Mouse (Mus musculus): ENCODE results near the gene Arl8a.
"Not testable (repeated sequence)": the region's sequence is repeated elsewhere in the genome, so short reads cannot be mapped to it uniquely, and the experiment has no call there.

Gene Arl8a

DNA sequence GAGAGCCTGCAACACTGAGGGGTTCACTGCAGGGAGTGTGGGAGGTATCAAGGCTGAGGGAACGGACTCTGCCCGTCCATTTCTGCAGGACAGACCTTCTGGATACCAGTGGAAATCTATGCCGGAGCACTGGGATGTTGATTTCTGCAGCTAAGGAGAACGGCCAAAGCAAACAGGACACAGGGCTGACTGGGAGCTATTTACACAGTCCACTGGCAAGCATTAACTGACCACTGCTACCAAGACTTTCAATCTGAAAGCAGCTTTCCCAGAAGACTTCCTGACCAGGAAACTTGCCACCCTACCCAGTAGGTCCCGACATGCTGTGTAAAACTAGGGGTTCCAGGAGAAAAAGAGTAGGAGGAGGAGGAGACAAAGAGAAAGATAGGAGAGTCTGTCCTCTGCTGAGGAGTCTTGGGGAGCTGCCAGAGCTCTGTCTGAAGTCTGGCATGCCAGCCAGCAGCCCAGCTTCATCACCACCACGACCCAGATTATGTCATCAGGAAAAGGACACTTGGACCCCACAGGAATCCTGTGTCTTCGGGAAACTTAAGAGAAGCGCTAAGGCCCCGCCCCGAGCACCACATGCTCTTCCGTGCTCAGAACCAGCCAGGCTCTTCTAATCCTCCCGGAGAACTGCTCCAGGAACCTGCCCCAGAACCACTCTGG lies 23.1 kb downstream of the Arl8a start:
- DNase-seq (ENCODE audit: low spot score) = no peak

- DNase-seq (ENCODE audit: low spot score) = no peak
Measured at GRCm38 (mm10) chr1:135170299-135170698, 23.7 kb downstream of the Arl8a start.

DNA sequence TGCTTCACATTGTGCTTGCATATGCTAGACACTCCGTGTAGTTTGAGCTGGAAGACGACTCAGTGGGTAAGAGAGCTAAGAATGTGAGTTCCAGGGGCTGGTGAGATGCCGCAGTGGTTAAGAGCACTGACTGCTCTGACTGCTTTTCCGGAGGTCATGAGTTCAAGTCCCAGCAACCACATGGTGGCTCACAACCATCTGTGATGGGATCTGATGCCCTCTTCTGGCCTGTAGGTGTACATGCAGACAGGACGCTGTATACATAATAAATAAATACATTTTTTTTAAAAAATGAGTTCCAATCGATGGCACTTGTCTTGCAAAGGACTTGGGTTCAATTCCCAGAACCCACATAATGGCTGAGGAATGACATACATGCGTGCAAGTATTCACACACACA lies 24.6 kb downstream of the Arl8a start:
- no peak for DNase-seq (ENCODE audit: low spot score)

DNA sequence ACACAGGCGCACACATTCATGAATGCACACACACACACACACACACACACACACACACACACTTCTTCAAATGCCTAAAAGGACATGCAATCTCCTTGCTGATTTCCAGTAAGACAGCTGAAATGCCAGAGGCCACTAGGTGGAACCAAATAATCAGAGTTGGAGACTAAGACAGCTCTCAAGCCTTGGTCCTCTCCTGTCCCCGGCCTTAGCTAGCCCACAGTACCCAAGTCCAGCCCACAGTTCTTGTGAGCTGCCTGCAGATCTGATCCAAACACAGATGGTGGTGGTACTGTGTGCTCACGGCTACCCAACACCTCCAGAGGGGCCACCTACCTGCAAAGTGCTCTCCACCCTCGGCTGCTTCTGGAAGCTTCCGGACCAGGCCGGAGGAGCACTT lies 25.4 kb downstream of the Arl8a start:
- peak; percentile 81 for DNase-seq (ENCODE audit: low spot score)

GRCm38 (mm10) chr1:135173311-135173710 lies 26.7 kb downstream of the Arl8a start:
- DNase-seq (ENCODE audit: low spot score) = no peak

DNA sequence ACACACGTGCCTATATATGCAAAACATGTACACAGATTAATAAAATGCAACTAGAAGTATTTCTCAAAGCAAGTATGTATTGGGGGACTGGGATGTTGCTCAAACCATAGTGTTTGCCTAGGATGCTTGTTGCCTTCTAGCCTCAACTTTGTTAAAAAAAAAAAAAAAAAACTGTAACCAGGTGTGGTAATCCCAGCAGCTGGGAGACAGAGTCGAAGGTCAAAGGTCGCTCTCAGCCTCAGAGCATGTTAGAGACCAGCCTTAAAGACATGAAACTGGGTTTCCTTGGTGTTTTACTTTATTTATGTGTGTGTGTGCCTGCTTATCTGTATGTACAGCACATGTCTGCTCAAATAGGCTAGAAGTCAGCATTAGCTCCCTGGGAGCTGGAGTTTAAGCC lies 28.6 kb downstream of the Arl8a start:
- DNase-seq (ENCODE audit: low spot score) = no peak

GRCm38 (mm10) chr1:135177724-135178123 lies 31.1 kb downstream of the Arl8a start:
- no peak for DNase-seq (ENCODE audit: low spot score)

DNA sequence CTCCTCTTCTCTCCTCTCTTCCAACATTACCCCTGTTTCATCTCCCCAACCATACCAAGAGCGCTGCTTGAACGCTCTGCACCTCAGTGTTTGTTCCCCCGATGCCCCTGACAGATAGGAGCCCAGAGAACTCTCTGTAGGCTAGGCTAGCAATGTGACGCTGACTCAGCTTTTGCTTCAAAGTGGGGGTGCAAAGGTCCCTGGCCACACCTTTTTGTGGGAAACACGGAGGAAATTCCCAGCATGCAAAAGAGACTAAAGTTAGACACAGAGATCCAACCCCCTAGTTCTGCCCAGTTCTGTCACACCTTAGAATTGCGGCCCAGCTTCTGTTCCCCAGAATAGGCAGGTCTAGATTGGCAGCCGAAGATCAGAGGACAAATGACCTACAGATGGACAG lies 32.2 kb downstream of the Arl8a start:
- no peak for DNase-seq (ENCODE audit: low spot score)

DNA sequence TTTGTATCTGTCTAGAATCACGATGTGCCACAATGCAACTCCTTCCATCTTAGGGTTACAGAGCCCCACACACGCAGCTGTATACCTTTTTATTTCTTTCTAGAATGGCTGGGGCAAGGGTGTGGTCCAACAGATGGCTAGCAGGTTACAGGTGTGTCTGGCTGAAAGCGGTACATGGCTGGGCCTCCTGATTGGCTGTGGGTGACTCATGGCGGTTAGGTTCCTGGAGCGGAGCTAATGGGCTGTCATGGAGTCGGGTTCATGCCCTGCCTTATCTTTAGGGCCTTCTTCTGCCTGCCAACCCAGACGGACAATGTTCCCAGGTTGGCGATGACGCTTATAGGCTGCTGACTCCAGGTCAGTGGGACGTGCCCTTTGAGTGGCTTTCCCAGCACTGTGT lies 34.2 kb downstream of the Arl8a start:
- DNase-seq (ENCODE audit: low spot score) = no peak

DNA sequence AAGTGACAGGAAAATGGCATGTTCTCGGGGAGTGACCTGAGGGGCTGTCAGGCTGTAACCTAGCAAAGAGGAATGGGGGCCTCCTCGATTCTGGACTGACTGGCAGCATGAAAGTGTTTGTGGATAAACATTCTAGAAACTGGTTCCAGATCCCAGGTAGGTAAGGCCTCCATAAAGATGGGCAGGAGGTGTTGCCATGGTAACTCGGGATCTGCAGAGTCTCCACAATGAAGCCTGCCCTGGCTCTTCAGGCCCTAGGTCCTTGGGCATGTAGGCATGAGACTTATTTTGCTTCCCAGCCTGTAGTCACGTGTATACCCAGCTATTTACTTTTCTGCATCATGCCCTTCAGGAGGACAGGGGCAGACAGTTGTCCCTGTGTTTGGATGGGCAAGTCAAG lies 34.7 kb downstream of the Arl8a start:
- no peak for DNase-seq (ENCODE audit: low spot score)

GRCm38 (mm10) chr1:135181880-135182623 lies 35.4 kb downstream of the Arl8a start:
- DNase-seq (ENCODE audit: low spot score) = no peak

DNA sequence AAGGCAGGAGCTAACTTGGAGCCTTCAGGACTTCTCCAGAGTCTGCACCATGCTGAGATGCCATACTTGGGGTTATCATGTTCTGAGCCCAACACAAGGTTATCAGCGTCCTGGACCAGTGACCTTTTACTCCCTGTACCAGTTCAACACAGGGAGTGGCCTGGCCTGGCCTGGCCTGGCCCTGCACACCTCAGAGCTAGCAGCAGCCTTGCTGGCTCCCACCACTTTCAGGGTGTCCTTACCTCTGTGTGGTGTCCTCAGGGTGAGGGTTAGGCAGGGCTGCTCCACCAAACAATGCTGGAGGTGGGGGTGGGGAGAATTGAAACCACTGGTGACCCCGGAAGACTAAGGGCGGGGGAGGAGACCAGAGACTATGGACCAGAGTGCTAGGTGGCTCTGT lies 36.4 kb downstream of the Arl8a start:
- no peak for DNase-seq (ENCODE audit: low spot score)

- DNase-seq (ENCODE audit: low spot score) = peak; percentile 43
Measured at GRCm38 (mm10) chr1:135183448-135183847, 36.8 kb downstream of the Arl8a start.

- no peak for DNase-seq (ENCODE audit: low spot score)
Measured at GRCm38 (mm10) chr1:135183941-135184570, 37.4 kb downstream of the Arl8a start.

DNA sequence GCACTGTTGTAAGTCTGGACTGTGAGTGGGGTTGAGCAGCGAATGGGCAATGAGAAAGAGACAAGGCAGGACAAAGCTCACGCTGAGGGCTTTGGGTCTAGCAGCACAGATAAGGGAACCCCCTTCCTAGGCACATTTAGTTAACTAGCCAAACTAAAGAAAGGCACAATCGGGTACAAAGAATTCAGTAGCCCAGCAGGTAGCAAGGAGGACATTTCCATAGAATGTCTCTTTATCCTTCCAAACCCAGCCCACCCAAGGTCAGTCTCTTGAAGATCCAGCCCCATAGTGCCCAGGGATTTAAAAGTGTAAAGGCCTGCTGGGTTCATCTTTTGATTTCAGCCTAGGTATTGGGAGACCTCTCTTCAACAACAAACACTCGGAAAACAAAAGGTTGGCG lies 39.3 kb downstream of the Arl8a start:
- no peak for DNase-seq (ENCODE audit: low spot score)

DNA sequence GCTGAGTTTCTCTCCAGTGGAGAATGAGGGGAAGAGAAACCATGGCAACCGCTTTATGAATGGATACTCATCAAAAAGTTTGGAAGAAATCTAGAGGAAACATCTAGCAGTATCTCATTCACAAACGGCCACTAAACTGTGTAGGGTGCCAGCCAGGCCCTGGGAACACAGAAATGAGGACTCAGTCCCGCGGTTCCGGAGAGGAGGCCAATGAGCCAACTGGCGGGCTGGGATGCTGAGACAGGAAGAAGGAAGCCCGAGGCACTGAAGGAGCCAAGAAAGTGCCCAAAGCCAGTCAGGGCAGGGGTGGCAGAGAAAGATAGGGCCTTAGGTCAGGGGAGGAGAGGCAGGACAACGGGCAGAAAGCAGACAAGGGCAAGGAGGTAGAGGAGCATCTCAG lies 39.8 kb downstream of the Arl8a start:
- no peak for DNase-seq (ENCODE audit: low spot score)

DNA sequence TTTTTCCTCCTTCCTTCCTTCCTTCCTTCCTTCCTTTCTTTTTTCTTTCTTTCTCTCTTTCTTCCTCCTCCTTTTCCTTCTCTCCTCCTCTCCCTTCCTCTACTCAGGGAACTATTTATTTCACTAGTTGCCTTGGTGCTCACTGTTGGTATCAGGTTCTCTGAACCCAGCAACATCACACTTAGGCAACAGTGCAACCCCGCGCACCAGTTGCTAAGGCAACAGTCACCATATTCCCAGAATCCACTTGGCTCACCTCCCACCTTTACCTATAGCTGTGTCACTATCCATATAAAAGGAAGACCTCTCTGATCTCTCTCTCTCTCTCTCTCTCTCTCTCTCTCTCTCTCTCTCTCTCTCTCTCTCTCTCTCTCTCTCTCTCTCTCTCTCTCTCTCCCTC lies 40.4 kb downstream of the Arl8a start:
- not testable (repeated sequence) for DNase-seq (ENCODE audit: low spot score)

DNA sequence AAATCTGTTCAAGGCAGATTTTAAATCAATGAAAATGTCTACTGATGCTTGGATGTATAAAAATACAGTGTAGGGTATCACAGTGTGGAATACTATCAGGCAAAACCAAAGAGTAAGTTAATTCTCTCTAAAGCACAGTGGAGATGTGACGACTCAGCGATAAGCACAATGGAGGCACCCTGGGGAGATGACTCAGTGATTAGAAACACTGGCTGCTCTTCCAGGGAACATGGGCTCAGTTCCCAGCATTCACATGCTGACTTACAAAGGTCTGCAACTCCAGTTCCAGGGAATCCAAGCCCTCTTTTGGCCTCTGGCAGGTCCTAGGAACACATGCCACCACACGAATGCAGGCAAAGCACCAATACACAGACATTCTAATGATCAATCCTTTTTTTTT lies 41.6 kb downstream of the Arl8a start:
- DNase-seq (ENCODE audit: low spot score) = no peak

- no peak for DNase-seq (ENCODE audit: low spot score)
Measured at GRCm38 (mm10) chr1:135189186-135189585, 42.6 kb downstream of the Arl8a start.

DNA sequence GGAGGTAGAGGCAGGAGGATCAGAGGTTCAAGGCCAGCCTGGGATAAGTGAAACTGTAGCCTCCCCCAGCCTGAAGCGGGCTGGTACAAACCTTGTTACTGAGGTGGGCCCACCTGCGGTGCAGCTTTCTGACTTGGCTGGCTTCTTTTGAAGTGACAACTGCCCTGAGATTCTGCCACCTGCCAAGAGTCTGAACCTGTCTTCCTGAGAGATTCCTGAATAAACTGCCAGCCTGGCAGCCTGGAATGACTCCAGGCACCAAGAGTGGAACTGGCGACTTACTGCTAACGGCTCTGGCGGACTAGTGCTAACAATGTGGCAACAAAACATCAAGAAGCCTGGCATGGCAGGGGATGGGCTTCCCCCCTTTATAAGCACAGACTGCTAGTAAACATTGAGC lies 47.7 kb downstream of the Arl8a start:
- DNase-seq (ENCODE audit: low spot score) = not testable (repeated sequence)

GRCm38 (mm10) chr1:135195907-135196440 lies 49.4 kb downstream of the Arl8a start:
- DNase-seq (ENCODE audit: low spot score) = peak; percentile 26

GRCm38 (mm10) chr1:135198412-135198811 lies 51.8 kb downstream of the Arl8a start:
- no peak for DNase-seq (ENCODE audit: low spot score)
